Mouse (Mus musculus) midbrain, embryonic 12.5 days (tissue): ENCODE data around the gene Krtcap2. TPM values are rescaled to one million over a fixed set of nuclear protein-coding genes. Genes with fewer than 3 reads are reported as not detected.

ENCODE experiments used
- ATAC-seq: fragments of 200-750 bp; cut with Nextera tagmentation; 2 replicates; pipeline ENCODE4 v1.8.0; 2017; ENCODE audit warnings: low read depth, moderate TSS enrichment, moderate library complexity; ENCODE audit not compliant: low FRiP score
- H3K27ac ChIP-seq: fragments of 300-500 bp; sonication (generic); replicated peaks from 2 replicates; pipeline ENCODE4 v1.5.1; 2016; ENCODE audit warnings: mild to moderate bottlenecking
- H3K27me3 ChIP-seq: fragments of 300-500 bp; sonication (generic); 2 replicates; pipeline ENCODE4 v1.6.1; 2016; ENCODE audit warnings: mild to moderate bottlenecking
- H3K36me3 ChIP-seq: fragments of 300-500 bp; sonication (generic); 2 replicates; pipeline ENCODE4 v1.6.1; 2016
- H3K4me1 ChIP-seq: fragments of 300-500 bp; sonication (generic); 2 replicates; pipeline ENCODE4 v1.6.1; 2016
- H3K4me2 ChIP-seq: fragments of 300-500 bp; sonication (generic); replicated peaks from 2 replicates; pipeline ENCODE4 v1.6.1; 2016; ENCODE audit warnings: mild to moderate bottlenecking, moderate library complexity
- H3K4me3 ChIP-seq: fragments of 300-500 bp; sonication (generic); 2 replicates; pipeline ENCODE4 v1.5.1; 2016; ENCODE audit warnings: mild to moderate bottlenecking
- H3K9ac ChIP-seq: fragments of 300-500 bp; sonication (generic); replicated peaks from 2 replicates; pipeline ENCODE4 v1.6.1; 2016; ENCODE audit warnings: mild to moderate bottlenecking, moderate library complexity
- H3K9me3 ChIP-seq: fragments of 300-500 bp; sonication (generic); 2 replicates; pipeline ENCODE4 v1.6.1; 2016; ENCODE audit warnings: mild to moderate bottlenecking
- WGBS: fragments of 180-500 bp; shearing (Covaris S2); methylation state at CpG from one replicate; pipeline ENCODE4 v1.1.7; 2016; 5-methylcytosine and 5-hydroxymethylcytosine counted together
- polyA plus RNA-seq: library from polyadenylated mRNA; unstranded; fragments of >200 nt; fragmentation: Nextera tagmentation; extraction: Ambion mirVana; gene quantifications from 2 replicates; pipeline ENCODE4 v1.2.1, GENCODE M21; 2016

Gene Krtcap2
- 253 and 255 TPM in 2 replicates for polyA plus RNA-seq

- H3K4me2 ChIP-seq, result peak within 1 kb of the TSS; percentile 91
- peak within 1 kb of the TSS; percentile 90 for H3K27ac ChIP-seq
- peak; percentile 35 for ATAC-seq
- peak within 1 kb of the TSS; percentile 78 for H3K4me3 ChIP-seq
- peak within 1 kb of the TSS; percentile 78 for H3K9ac ChIP-seq
- WGBS, result 6% methylated on average over 20 of the region's 20 CpGs
- H3K36me3 ChIP-seq, result peaks cover 15% of the 10 kb centered on the region; the same call in 1 of the 2 replicates
- peaks cover 12% of the 10 kb centered on the region; the same call in 1 of the 2 replicates for H3K27me3 ChIP-seq
- H3K4me1 ChIP-seq, result peaks cover 48% of the 10 kb centered on the region
- no peaks in the 10 kb centered on the region for H3K9me3 ChIP-seq
Measured at GRCm38 (mm10) chr3:89245688-89246171, at the start of gene Krtcap2. Krtcap2 (plus strand) TSS chr3:89245966.

GRCm38 (mm10) chr3:89195979-89196877 lies 49.5 kb upstream of the Krtcap2 start:
- Histone ChIP-seq H3K36me3 (no peaks in the 10 kb centered on the region), H3K4me1 (peaks cover 8% of the 10 kb centered on the region), H3K9ac (peak overlapping the region; percentile 49), H3K4me3 (peak overlapping the region; percentile 33), H3K27ac (peak overlapping the region; percentile 75), H3K9me3 (no peaks in the 10 kb centered on the region), H3K4me2 (peak overlapping the region; percentile 53), H3K27me3 (no peaks in the 10 kb centered on the region)
- peak; percentile 94 for ATAC-seq
- 8% methylated on average over 33 of the region's 33 CpGs for WGBS

- Histone ChIP-seq H3K9ac (no peak overlapping the region), H3K9me3 (no peaks in the 10 kb centered on the region), H3K27me3 (no peaks in the 10 kb centered on the region), H3K4me1 (peaks cover 15% of the 10 kb centered on the region), H3K27ac (no peak overlapping the region), H3K4me3 (no peak overlapping the region), H3K4me2 (no peak overlapping the region), H3K36me3 (peaks cover 5% of the 10 kb centered on the region; the same call in 1 of the 2 replicates)
- 83% methylated on average over 3 of the region's 3 CpGs for WGBS
- ATAC-seq, result no peak
Measured at GRCm38 (mm10) chr3:89199839-89200238, 45.9 kb upstream of the Krtcap2 start.

GRCm38 (mm10) chr3:89202253-89203141 lies 43.3 kb upstream of the Krtcap2 start, which contains the start of gene Gba:
Gba (plus strand) TSS chr3:89202928.
- peaks cover 29% of the 10 kb centered on the region for H3K36me3 ChIP-seq
- peaks cover 8% of the 10 kb centered on the region for H3K4me1 ChIP-seq
- H3K27me3 ChIP-seq, result no peaks in the 10 kb centered on the region
- H3K4me3 ChIP-seq, result peak within 1 kb of the TSS; percentile 56
- no peaks in the 10 kb centered on the region for H3K9me3 ChIP-seq
- peak within 1 kb of the TSS; percentile 67 for H3K4me2 ChIP-seq
- peak within 1 kb of the TSS; percentile 58 for H3K9ac ChIP-seq
- peak; percentile 90 for ATAC-seq
- no peak within 1 kb of the TSS for H3K27ac ChIP-seq
- 27% methylated on average over 13 of the region's 13 CpGs for WGBS

GRCm38 (mm10) chr3:89203142-89203514 lies 42.6 kb upstream of the Krtcap2 start:
- Histone ChIP-seq H3K36me3 (peaks cover 36% of the 10 kb centered on the region), H3K27ac (no peak overlapping the region), H3K9ac (peak overlapping the region; percentile 58), H3K4me1 (peaks cover 8% of the 10 kb centered on the region), H3K4me2 (peak overlapping the region; percentile 67), H3K9me3 (no peaks in the 10 kb centered on the region), H3K27me3 (no peaks in the 10 kb centered on the region), H3K4me3 (peak overlapping the region; percentile 56)
- no peak for ATAC-seq
- WGBS, result 46% methylated on average over 5 of the region's 5 CpGs

- no peak overlapping the region for H3K9ac ChIP-seq
- no peaks in the 10 kb centered on the region for H3K9me3 ChIP-seq
- no peak overlapping the region for H3K4me3 ChIP-seq
- peaks cover 59% of the 10 kb centered on the region for H3K36me3 ChIP-seq
- no peak overlapping the region for H3K27ac ChIP-seq
- no peak overlapping the region for H3K4me2 ChIP-seq
- H3K4me1 ChIP-seq, result peaks cover 8% of the 10 kb centered on the region
- no peaks in the 10 kb centered on the region for H3K27me3 ChIP-seq
- no peak for ATAC-seq
- 95% methylated on average over 7 of the region's 7 CpGs for WGBS
Measured at GRCm38 (mm10) chr3:89206079-89206478, 39.7 kb upstream of the Krtcap2 start.

- Histone ChIP-seq H3K4me1 (peaks cover 8% of the 10 kb centered on the region), H3K36me3 (peaks cover 59% of the 10 kb centered on the region), H3K27me3 (no peaks in the 10 kb centered on the region), H3K4me3 (no peak overlapping the region), H3K9me3 (no peaks in the 10 kb centered on the region), H3K27ac (no peak overlapping the region), H3K4me2 (no peak overlapping the region), H3K9ac (no peak overlapping the region)
- ATAC-seq, result no peak
- 88% methylated on average over 2 of the region's 2 CpGs for WGBS
Measured at GRCm38 (mm10) chr3:89206695-89207094, 39.1 kb upstream of the Krtcap2 start.

- peaks cover 59% of the 10 kb centered on the region for H3K36me3 ChIP-seq
- WGBS, result 90% methylated on average over 13 of the region's 13 CpGs
- ATAC-seq, result no peak
- no peak overlapping the region for H3K9ac ChIP-seq
- H3K4me3 ChIP-seq, result no peak overlapping the region
- no peak overlapping the region for H3K27ac ChIP-seq
- H3K4me1 ChIP-seq, result peaks cover 12% of the 10 kb centered on the region
- no peaks in the 10 kb centered on the region for H3K9me3 ChIP-seq
- H3K4me2 ChIP-seq, result no peak overlapping the region
- no peaks in the 10 kb centered on the region for H3K27me3 ChIP-seq
Measured at GRCm38 (mm10) chr3:89208075-89208657, 37.6 kb upstream of the Krtcap2 start.

GRCm38 (mm10) chr3:89208736-89209135 lies 37.0 kb upstream of the Krtcap2 start:
- WGBS, result 86% methylated on average over 6 of the region's 6 CpGs
- Histone ChIP-seq H3K4me1 (peaks cover 11% of the 10 kb centered on the region), H3K4me3 (no peak overlapping the region), H3K27me3 (no peaks in the 10 kb centered on the region), H3K4me2 (no peak overlapping the region), H3K9me3 (no peaks in the 10 kb centered on the region), H3K9ac (no peak overlapping the region; the same call in 1 of the 2 replicates), H3K36me3 (peaks cover 59% of the 10 kb centered on the region), H3K27ac (no peak overlapping the region)
- no peak for ATAC-seq

- Histone ChIP-seq H3K4me3 (no peak overlapping the region), H3K9me3 (no peaks in the 10 kb centered on the region), H3K4me2 (no peak overlapping the region), H3K4me1 (peaks cover 13% of the 10 kb centered on the region), H3K9ac (no peak overlapping the region), H3K27ac (no peak overlapping the region), H3K36me3 (peaks cover 55% of the 10 kb centered on the region), H3K27me3 (no peaks in the 10 kb centered on the region)
- ATAC-seq, result no peak
- WGBS, result 86% methylated on average over 7 of the region's 7 CpGs
Measured at GRCm38 (mm10) chr3:89209731-89210130, 36.0 kb upstream of the Krtcap2 start.

- no peak for ATAC-seq
- Histone ChIP-seq H3K36me3 (peaks cover 52% of the 10 kb centered on the region), H3K27me3 (no peaks in the 10 kb centered on the region), H3K9ac (no peak overlapping the region), H3K4me3 (no peak overlapping the region), H3K27ac (no peak overlapping the region), H3K4me1 (peaks cover 18% of the 10 kb centered on the region), H3K9me3 (no peaks in the 10 kb centered on the region), H3K4me2 (no peak overlapping the region)
- 95% methylated on average over 13 of the region's 13 CpGs for WGBS
Measured at GRCm38 (mm10) chr3:89210162-89210561, 35.6 kb upstream of the Krtcap2 start.
